ENCODE assay signal across 28 mouse cellular contexts in genomic region chr13:20220414-20220813, GRCm38 (mm10).
DNase-seq lines count a peak whose midpoint lies in the region; ATAC-seq and TF ChIP-seq lines count a peak whose summit lies in the region.
"Had no signal": no experiment of that assay in that cellular context is flagged by ENCODE, and none has a peak within 500 bp of the region (broad histone marks: within the 10 kb centered on the region; RNA-seq: fewer than 3 reads in every experiment).

No protein-coding gene starts in this region.

- TF ChIP-seq POLR2A in kidney, adult 2 months (IDR thresholded peaks at IDR 0.05; ENCODE audit: low read depth, low read length) = no peak

- H3K27me3 ChIP-seq in midbrain, embryonic 11.5 days (ENCODE audit: control insufficient read depth, insufficient read depth, low read length) = no peaks in the 10 kb centered on the region
- no peaks in the 10 kb centered on the region for H3K27me3 ChIP-seq in midbrain, postnatal 0 days (ENCODE audit: insufficient read depth, low read length)
- no peaks in the 10 kb centered on the region for H3K27me3 ChIP-seq in kidney, adult 2 months (replicated peaks; ENCODE audit: control insufficient read depth, insufficient read depth, low read length)
- H3K27me3 ChIP-seq: CH12.LX; embryonic facial prominence, embryonic 13.5 days; embryonic facial prominence, embryonic 15.5 days; forebrain, embryonic 12.5 days; Patski had no signal

- no peak overlapping the region for H3K4me2 ChIP-seq in midbrain, embryonic 11.5 days
- H3K4me2 ChIP-seq in midbrain, postnatal 0 days (ENCODE audit: low read depth, low read length, poor library complexity, severe bottlenecking) = no peak overlapping the region
- H3K4me2 ChIP-seq: embryonic facial prominence, embryonic 13.5 days; embryonic facial prominence, embryonic 15.5 days; forebrain, embryonic 12.5 days had no signal

- no peak overlapping the region for H3K4me3 ChIP-seq in midbrain, embryonic 11.5 days (ENCODE audit: low read depth, low read length)
- H3K4me3 ChIP-seq in midbrain, postnatal 0 days (ENCODE audit: low read depth, low read length) = no peak overlapping the region
- H3K4me3 ChIP-seq in kidney, adult 2 months (ENCODE audit: insufficient read depth, low read depth, low read length) = no peak overlapping the region
- H3K4me3 ChIP-seq: embryonic facial prominence, embryonic 13.5 days; embryonic facial prominence, embryonic 15.5 days; erythroblast, embryonic 14.5 days; forebrain, embryonic 10.5 days; forebrain, embryonic 12.5 days had no signal

- H3K4me1 ChIP-seq in midbrain, embryonic 11.5 days (ENCODE audit: control insufficient read depth, insufficient read depth, low read length) = no peaks in the 10 kb centered on the region
- H3K4me1 ChIP-seq in midbrain, postnatal 0 days (ENCODE audit: insufficient read depth, low read length) = no peaks in the 10 kb centered on the region
- no peaks in the 10 kb centered on the region for H3K4me1 ChIP-seq in kidney, adult 2 months (ENCODE audit: control insufficient read depth, insufficient read depth, low read length)
- H3K4me1 ChIP-seq: embryonic facial prominence, embryonic 13.5 days; embryonic facial prominence, embryonic 15.5 days; forebrain, embryonic 10.5 days; forebrain, embryonic 12.5 days had no signal

- DNase-seq in adrenal gland, adult 2 months = peak; percentile 30
- DNase-seq in adrenal gland, postnatal 25 days = no peak
- DNase-seq in midbrain, embryonic 11.5 days (ENCODE audit: low spot score, missing footprints) = peak; percentile 26
- no peak for DNase-seq in midbrain, postnatal 0 days (ENCODE audit: low spot score)
- DNase-seq in frontal cortex, postnatal 14 days (ENCODE audit: low spot score in 2 of 2) = no peak
- no peak for DNase-seq in kidney, adult 2 months
- DNase-seq: adrenal gland, adult 8-10 months; adrenal gland, postnatal 14 days; B cell, adult 2 months; cerebellum, adult 11 months; cerebellum, adult 18-20 months; cerebellum, adult 8-10 months; cerebellum, adult 9-11 months; cerebellum, postnatal 14 days; cerebellum, postnatal 36 days; embryo, embryonic 11 days had no signal

- ATAC-seq in midbrain, embryonic 11.5 days (ENCODE audit: low FRiP score) = no peak
- ATAC-seq in midbrain, postnatal 0 days (ENCODE audit: low FRiP score) = no peak
- peak; percentile 39; the same call in 1 of the 2 replicates for ATAC-seq in megakaryocyte progenitor cell, adult 5-6 weeks (replicated peaks; ENCODE audit: poor library complexity)
- ATAC-seq: CD4-positive, CD25-positive, alpha-beta regulatory T cell, adult 4 months; forebrain, embryonic 14.5 days; forebrain, embryonic 16.5 days; Patski had no signal

- H3K27ac ChIP-seq in midbrain, embryonic 11.5 days (ENCODE audit: low read depth, low read length) = no peak overlapping the region
- H3K27ac ChIP-seq in midbrain, postnatal 0 days (ENCODE audit: low read depth, low read length) = no peak overlapping the region
- H3K27ac ChIP-seq in kidney, adult 2 months (ENCODE audit: insufficient read depth, low read depth, low read length) = no peak overlapping the region
- H3K27ac ChIP-seq: embryonic facial prominence, embryonic 13.5 days; embryonic facial prominence, embryonic 15.5 days; forebrain, embryonic 10.5 days; forebrain, embryonic 12.5 days had no signal

- no peak overlapping the region for H3K9ac ChIP-seq in midbrain, embryonic 11.5 days (ENCODE audit: low read length)
- no peak overlapping the region for H3K9ac ChIP-seq in midbrain, postnatal 0 days (replicated peaks; ENCODE audit: low read length, poor library complexity, severe bottlenecking)
- H3K9ac ChIP-seq: embryonic facial prominence, embryonic 13.5 days; embryonic facial prominence, embryonic 15.5 days; forebrain, embryonic 12.5 days had no signal

- TF ChIP-seq CTCF in midbrain, postnatal 0 days (IDR thresholded peaks at IDR 0.05) = no peak
- no peak for TF ChIP-seq CTCF in kidney, adult 2 months (conservative IDR thresholded peaks at IDR 0.05; ENCODE audit: insufficient read depth, insufficient read length, low read depth, low read length)

- H3K9me3 ChIP-seq in midbrain, embryonic 11.5 days (ENCODE audit: control insufficient read depth, low read length) = no peaks in the 10 kb centered on the region
- H3K9me3 ChIP-seq in midbrain, postnatal 0 days (ENCODE audit: low read length) = no peaks in the 10 kb centered on the region
- H3K9me3 ChIP-seq: embryonic facial prominence, embryonic 13.5 days; embryonic facial prominence, embryonic 15.5 days; forebrain, embryonic 10.5 days; forebrain, embryonic 12.5 days; G1E had no signal

- no peaks in the 10 kb centered on the region for H3K36me3 ChIP-seq in midbrain, embryonic 11.5 days (ENCODE audit: control insufficient read depth, insufficient read depth, low read length)
- H3K36me3 ChIP-seq in midbrain, postnatal 0 days (ENCODE audit: insufficient read depth, low read length) = no peaks in the 10 kb centered on the region
- H3K36me3 ChIP-seq in kidney, adult 2 months (ENCODE audit: control insufficient read depth, insufficient read depth, low read length) = no peaks in the 10 kb centered on the region
- H3K36me3 ChIP-seq: embryonic facial prominence, embryonic 13.5 days; embryonic facial prominence, embryonic 15.5 days; forebrain, embryonic 10.5 days; forebrain, embryonic 12.5 days; G1E had no signal

Comparison
In these comparisons a context has a peak if more than half of its experiments do, and no peak if none do; other contexts are left out.
1. DNase-seq: peak in adrenal gland, adult 2 months (single experiment) and midbrain, embryonic 11.5 days (single experiment); none in adrenal gland, postnatal 25 days (single experiment), midbrain, postnatal 0 days (single experiment), frontal cortex, postnatal 14 days (0 of 2) and kidney, adult 2 months (single experiment).